Mouse (Mus musculus) cortical plate, adult 2 months (tissue): Measurements from ENCODE around the gene Gorasp1. TPM values are rescaled to one million over a fixed set of nuclear protein-coding genes. Genes with fewer than 3 reads are reported as not detected.
A peak's percentile ranks its signal among the peaks of the same experiment; 100 is the strongest.

Experiments used
- H3K27ac ChIP-seq: fragments of 200-500 bp; 2 replicates; pipeline ENCODE4 v1.5.1; 2012; ENCODE audit warnings: low read length, control low read depth, inconsistent platforms; ENCODE audit not compliant: insufficient read depth
- H3K4me1 ChIP-seq: fragments of 200-500 bp; 2 replicates; pipeline ENCODE4 v1.6.1; 2011; ENCODE audit warnings: low read length; ENCODE audit not compliant: control insufficient read depth, insufficient read depth
- H3K4me3 ChIP-seq: fragments of 200-500 bp; 2 replicates; pipeline ENCODE4 v1.5.1; 2011; ENCODE audit warnings: mild to moderate bottlenecking, low read length, control low read depth; ENCODE audit not compliant: insufficient read depth
- CTCF ChIP-seq: fragments of 200-500 bp; IDR thresholded peaks from 2 replicates; pipeline ENCODE4 v1.5.1; 2011; ENCODE audit warnings: mild to moderate bottlenecking, control low read depth, low read length; ENCODE audit not compliant: insufficient read depth; ENCODE audit errors: extremely low read depth
- POLR2A ChIP-seq: fragments of 200-500 bp; IDR thresholded peaks from 2 replicates; pipeline ENCODE4 v1.6.1; 2011; ENCODE audit warnings: mild to moderate bottlenecking, low read length, control low read depth; ENCODE audit not compliant: insufficient read depth; ENCODE audit errors: extremely low read depth
- polyA plus RNA-seq: library from polyadenylated mRNA; depleted of rRNA; stranded (reverse); fragments of >200 nt; gene quantifications from 2 replicates; pipeline ENCODE4 v1.2.3, GENCODE M21; 2012

The Gorasp1 gene
- polyA plus RNA-seq, 1 experiment = 20.6 TPM

DNA sequence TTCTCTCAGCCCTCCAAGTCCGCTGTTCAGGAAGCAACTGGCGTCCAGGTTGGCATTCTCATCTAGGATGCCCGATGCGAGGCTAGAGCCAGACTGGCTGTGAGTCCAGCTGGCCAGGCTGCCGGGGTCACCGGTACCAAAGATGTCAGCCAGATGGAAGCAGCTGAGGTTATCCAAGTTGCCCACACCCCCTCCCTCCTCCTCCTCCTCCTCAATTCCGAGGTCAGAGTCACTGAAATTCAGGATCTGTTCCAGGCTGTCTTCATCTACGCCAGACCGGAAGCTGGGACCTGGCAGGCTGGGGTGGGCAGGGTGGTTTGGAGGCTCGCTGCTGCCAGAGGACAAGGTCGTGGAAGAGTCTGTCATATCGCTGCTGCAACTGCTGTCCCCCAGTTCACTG is 35.2 kb upstream of the Gorasp1 start:
- peaks cover 6% of the 10 kb centered on the region for H3K4me1 ChIP-seq
- TF ChIP-seq CTCF = no peak
- no peak for TF ChIP-seq POLR2A

DNA sequence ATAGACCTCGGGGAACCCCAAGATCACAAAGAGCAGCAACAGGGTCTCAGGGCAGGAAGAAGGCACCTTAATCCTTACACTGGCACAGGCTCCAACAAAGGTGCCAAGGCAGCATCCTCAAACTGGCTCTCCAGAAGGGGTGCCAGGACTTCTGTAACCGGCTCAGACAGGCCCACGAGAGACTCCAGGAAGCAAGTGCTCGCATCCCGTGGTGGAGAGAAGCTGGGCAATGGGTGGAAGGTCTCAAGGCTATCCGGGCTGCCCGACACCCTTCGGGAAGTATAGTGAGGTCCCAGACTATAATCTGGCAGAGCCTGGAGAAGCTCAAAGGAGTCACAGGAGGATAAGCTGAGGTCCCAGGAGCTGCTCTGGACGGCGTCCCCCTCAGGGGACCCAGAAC is 34.8 kb upstream of the Gorasp1 start:
- TF ChIP-seq CTCF (no peak), POLR2A (no peak)
- Histone ChIP-seq H3K27ac (no peak overlapping the region), H3K4me1 (peaks cover 3% of the 10 kb centered on the region), H3K4me3 (no peak overlapping the region)

More for the DNA sequence above, 35.2 kb upstream of the Gorasp1 start:
- Histone ChIP-seq H3K4me3 (no peak overlapping the region), H3K27ac (no peak overlapping the region)

DNA sequence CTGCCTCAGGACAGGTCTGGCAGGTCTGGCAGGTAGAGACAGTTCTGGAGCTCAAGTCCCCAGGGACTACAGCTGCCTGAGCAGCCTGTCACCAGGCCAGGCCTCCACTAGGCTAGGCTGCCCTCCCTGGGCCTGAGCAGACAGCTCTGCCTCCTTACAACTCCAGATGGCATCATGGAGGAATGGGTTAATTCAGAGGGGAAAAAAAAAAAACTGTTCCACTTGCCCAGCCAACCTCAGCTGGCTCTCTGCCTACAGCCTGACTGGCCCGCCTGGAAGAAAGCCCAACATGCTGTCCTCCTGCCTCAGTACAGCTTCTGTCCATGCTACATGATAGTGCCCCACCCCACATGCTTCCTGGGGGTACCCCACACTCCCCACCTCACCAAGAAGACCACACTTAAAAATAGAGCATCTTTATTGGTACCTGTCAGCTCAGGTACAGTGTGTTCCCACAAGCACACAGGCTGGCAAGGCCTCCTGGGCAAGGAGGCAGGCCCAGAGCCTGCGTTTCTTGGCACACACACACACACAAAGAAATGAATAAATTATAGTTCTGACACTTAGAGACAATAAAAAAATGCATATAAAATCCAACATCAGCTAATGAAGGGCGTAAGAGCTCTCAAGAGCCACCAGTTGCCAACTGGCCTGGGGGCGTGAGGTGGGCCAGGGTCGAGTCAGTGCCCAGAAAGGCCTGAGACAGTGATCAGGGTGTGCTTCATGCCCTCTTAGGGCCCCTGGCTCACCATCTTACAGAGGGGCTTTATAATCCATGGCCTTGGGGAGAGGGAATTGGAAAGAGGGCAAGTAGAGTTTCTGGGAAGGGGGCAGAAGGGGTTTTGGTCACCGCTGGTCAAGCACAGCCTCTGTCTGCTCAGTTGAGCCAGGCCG is 33.6 kb upstream of the Gorasp1 start:
- no peak overlapping the region for H3K27ac ChIP-seq
- peaks cover 2% of the 10 kb centered on the region; the same call in 1 of the 2 replicates for H3K4me1 ChIP-seq
- TF ChIP-seq CTCF = no peak
- TF ChIP-seq POLR2A = no peak
- no peak overlapping the region for H3K4me3 ChIP-seq

GRCm38 (mm10) chr9:119970221-119970620 is 32.9 kb upstream of the Gorasp1 start:
- peaks cover 2% of the 10 kb centered on the region; the same call in 1 of the 2 replicates for H3K4me1 ChIP-seq
- no peak overlapping the region for H3K27ac ChIP-seq
- H3K4me3 ChIP-seq = no peak overlapping the region
- TF ChIP-seq CTCF (0 out of 2 replicates have a peak, but pooled peaks have one; percentile 11), POLR2A (no peak)

- no peak overlapping the region for H3K27ac ChIP-seq
- peaks cover 2% of the 10 kb centered on the region; the same call in 1 of the 2 replicates for H3K4me1 ChIP-seq
- TF ChIP-seq POLR2A = no peak
- TF ChIP-seq CTCF = no peak
- no peak overlapping the region for H3K4me3 ChIP-seq
These were observed 32.4 kb upstream of the Gorasp1 start for GRCm38 (mm10) chr9:119969811-119970210.

- Histone ChIP-seq H3K27ac (no peak overlapping the region), H3K4me3 (no peak overlapping the region), H3K4me1 (peaks cover 2% of the 10 kb centered on the region; the same call in 1 of the 2 replicates)
- TF ChIP-seq POLR2A (no peak), CTCF (no peak)
These were observed 29.0 kb upstream of the Gorasp1 start for GRCm38 (mm10) chr9:119966221-119966910.

GRCm38 (mm10) chr9:119965186-119965585 is 27.8 kb upstream of the Gorasp1 start:
- Histone ChIP-seq H3K27ac (no peak overlapping the region), H3K4me1 (peaks cover 2% of the 10 kb centered on the region; the same call in 1 of the 2 replicates), H3K4me3 (no peak overlapping the region)
- TF ChIP-seq CTCF = no peak
- TF ChIP-seq POLR2A = no peak

GRCm38 (mm10) chr9:119964206-119964605 is 26.8 kb upstream of the Gorasp1 start:
- TF ChIP-seq CTCF (no peak), POLR2A (no peak)
- no peak overlapping the region for H3K4me3 ChIP-seq
- H3K4me1 ChIP-seq = peaks cover 2% of the 10 kb centered on the region; the same call in 1 of the 2 replicates
- H3K27ac ChIP-seq = no peak overlapping the region

GRCm38 (mm10) chr9:119962987-119963667 is 25.8 kb upstream of the Gorasp1 start:
- no peak overlapping the region for H3K4me3 ChIP-seq
- H3K4me1 ChIP-seq = no peaks in the 10 kb centered on the region
- H3K27ac ChIP-seq = no peak overlapping the region
- TF ChIP-seq POLR2A = no peak
- peak; percentile 54 for TF ChIP-seq CTCF
